Mouse (Mus musculus) spleen, embryonic (tissue): ENCODE data around the gene Car2.

Experiments
- CTCF ChIA-PET: fragments of 350-600 bp; sonication (Branson Sonifier 250); formaldehyde crosslinking; loops from one replicate; lab custom pipeline; 2022; lab: Charles Lee

Car2 gene

GRCm38 (mm10) chr3:14917261-14917660 is 31.2 kb downstream of the Car2 start:
- CTCF ChIA-PET: no interaction called here

- CTCF ChIA-PET: no interaction called here
Observed at GRCm38 (mm10) chr3:14944706-14945105, 58.6 kb downstream of the Car2 start.

GRCm38 (mm10) chr3:14945627-14946026 is 59.6 kb downstream of the Car2 start:
- CTCF ChIA-PET: no interaction called here

GRCm38 (mm10) chr3:14948067-14948800 is 62.2 kb downstream of the Car2 start:
- CTCF ChIA-PET: interaction anchor here (0.7 kb wide), 1 partner anchor 59 kb away, joined by 3 read pairs; no protein-coding TSS in a partner anchor

GRCm38 (mm10) chr3:14950031-14950430 is 64.0 kb downstream of the Car2 start:
- CTCF ChIA-PET: interaction anchor here (0.7 kb wide), 1 partner anchor 1414 kb away, joined by 3 read pairs; no protein-coding TSS in a partner anchor
